Mouse (Mus musculus) olfactory bulb, adult 2 months (tissue): ENCODE data around the gene Mras.

Experiments
- CTCF ChIP-seq: fragments of 200-500 bp; IDR thresholded peaks from 2 replicates; pipeline ENCODE4 v1.5.1; 2012; ENCODE audit warnings: low read depth, mild to moderate bottlenecking, low read length, moderate library complexity; ENCODE audit not compliant: insufficient read depth
- POLR2A ChIP-seq: fragments of 200-500 bp; IDR thresholded peaks from 2 replicates; pipeline ENCODE4 v1.6.1; 2012; ENCODE audit warnings: mild to moderate bottlenecking, low read depth, low read length, moderate library complexity; ENCODE audit not compliant: insufficient read depth

GRCm38 (mm10) chr9:99437031-99437764 lies at the start of gene Mras:
- no peak for TF ChIP-seq CTCF
- TF ChIP-seq POLR2A: no peak
